Mouse (Mus musculus) intestine, embryonic 14.5 days (tissue): ENCODE results near the gene Ipmk. TPM values are rescaled to one million over a fixed set of nuclear protein-coding genes. Genes with fewer than 3 reads are reported as not detected.

Experiments used
- ATAC-seq: fragments of 200-750 bp; cut with Nextera tagmentation; replicated peaks from 2 replicates; pipeline ENCODE4 v1.8.0; 2017; ENCODE audit warnings: low read depth, moderate number of reproducible peaks, moderate TSS enrichment, moderate library complexity; ENCODE audit not compliant: low FRiP score, low TSS enrichment
- DNase-seq: peaks from one replicate; pipeline ENCODE4 v3.0.0-alpha.2; 2018; ENCODE audit warnings: low spot score
- H3K27ac ChIP-seq: fragments of 300-500 bp; sonication (generic); 2 replicates; pipeline ENCODE4 v1.5.1; 2014; ENCODE audit warnings: low read depth, mild to moderate bottlenecking, control low read depth
- H3K27me3 ChIP-seq: fragments of 300-500 bp; sonication (generic); replicated peaks from 2 replicates; pipeline ENCODE4 v1.6.1; 2014; ENCODE audit warnings: low read length, control low read depth; ENCODE audit not compliant: control insufficient read depth, insufficient read depth
- H3K36me3 ChIP-seq: fragments of 300-500 bp; sonication (generic); 2 replicates; pipeline ENCODE4 v1.6.1; 2014; ENCODE audit warnings: low read length, control low read depth; ENCODE audit not compliant: control insufficient read depth, insufficient read depth
- H3K4me1 ChIP-seq: fragments of 300-500 bp; sonication (generic); replicated peaks from 2 replicates; pipeline ENCODE4 v1.6.1; 2014; ENCODE audit warnings: low read length, control low read depth, mixed read lengths; ENCODE audit not compliant: control insufficient read depth, insufficient read depth
- H3K4me2 ChIP-seq: fragments of 300-500 bp; sonication (generic); 2 replicates; pipeline ENCODE4 v1.6.1; 2014; ENCODE audit warnings: low read length
- H3K4me3 ChIP-seq: fragments of 300-500 bp; sonication (generic); 2 replicates; pipeline ENCODE4 v1.5.1; 2014; ENCODE audit warnings: low read depth, low read length, control low read depth, mixed read lengths
- H3K9ac ChIP-seq: fragments of 300-500 bp; sonication (generic); 2 replicates; pipeline ENCODE4 v1.6.1; 2014; ENCODE audit warnings: mild to moderate bottlenecking, low read length
- H3K9me3 ChIP-seq: fragments of 300-500 bp; sonication (generic); 2 replicates; pipeline ENCODE4 v1.6.1; 2016; ENCODE audit warnings: low read length, control low read depth; ENCODE audit not compliant: control insufficient read depth
- WGBS: fragments of 180-500 bp; shearing (Covaris S2); extraction: QIAGEN DNeasy Blood & Tissue Kit; methylation state at CpG from one replicate; pipeline ENCODE4 v1.1.7; 2014; 5-methylcytosine and 5-hydroxymethylcytosine counted together
- polyA plus RNA-seq: library from polyadenylated mRNA; unstranded; fragments of >200 nt; fragmentation: Nextera tagmentation; extraction: Ambion mirVana; gene quantifications from 2 replicates; pipeline ENCODE4 v1.2.1, GENCODE M21; 2014

The Ipmk gene
- polyA plus RNA-seq, 1 experiment from 2014 or later: 21.5 TPM

DNA sequence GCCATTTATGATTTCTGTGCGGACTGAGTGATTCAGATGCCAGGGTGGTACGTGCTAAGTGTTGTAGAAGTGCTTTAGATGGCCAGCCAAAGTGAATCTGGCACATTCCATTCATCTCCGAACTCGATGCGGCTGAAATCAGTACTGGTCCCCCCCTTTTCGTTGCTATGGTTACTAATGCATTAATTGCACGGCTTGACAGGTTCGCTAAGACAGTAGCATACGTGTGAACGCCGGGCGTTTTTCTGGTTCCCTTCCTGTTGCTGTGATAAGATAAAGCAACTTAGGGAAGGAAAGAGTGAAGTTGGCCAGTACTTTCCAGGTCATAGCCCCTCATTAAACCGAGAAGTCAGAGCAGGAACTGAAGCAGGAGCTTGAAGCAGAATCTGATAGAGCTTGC is 122.2 kb downstream of the Ipmk start:
- Histone ChIP-seq H3K9me3 (no peaks in the 10 kb centered on the region), H3K4me1 (no peaks in the 10 kb centered on the region), H3K36me3 (no peaks in the 10 kb centered on the region), H3K4me2 (no peak overlapping the region), H3K4me3 (no peak overlapping the region), H3K27ac (no peak overlapping the region), H3K9ac (no peak overlapping the region), H3K27me3 (no peaks in the 10 kb centered on the region)
- no peak for ATAC-seq
- DNase-seq: no peak
- 75% methylated on average over 13 of the region's 13 CpGs for WGBS

DNA sequence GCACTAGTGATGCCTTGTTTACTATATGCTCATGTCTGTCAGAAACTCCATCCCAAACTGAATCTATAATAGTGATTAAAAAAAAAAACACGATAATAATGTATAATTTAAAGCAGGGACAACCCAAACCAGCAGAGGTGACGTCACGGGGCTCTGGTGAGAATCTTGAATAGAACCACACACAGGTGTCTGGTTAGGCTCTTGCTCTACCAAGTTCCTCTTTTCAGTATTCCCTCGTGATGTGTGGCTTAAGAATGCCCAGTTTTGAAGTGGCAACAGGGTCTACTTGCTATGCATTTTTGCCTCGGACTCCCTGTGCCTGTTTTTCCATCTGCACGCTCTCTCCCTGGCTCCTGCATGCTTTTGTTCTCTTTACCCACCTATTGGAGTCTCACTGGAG is 124.5 kb downstream of the Ipmk start:
- Histone ChIP-seq H3K4me2 (no peak overlapping the region), H3K36me3 (no peaks in the 10 kb centered on the region), H3K27me3 (no peaks in the 10 kb centered on the region), H3K9ac (no peak overlapping the region), H3K9me3 (no peaks in the 10 kb centered on the region), H3K27ac (no peak overlapping the region), H3K4me3 (no peak overlapping the region), H3K4me1 (no peaks in the 10 kb centered on the region)
- ATAC-seq (no peak), DNase-seq (no peak)
- WGBS: 82% methylated on average over 6 of the region's 6 CpGs

GRCm38 (mm10) chr10:71473590-71473989 is 126.0 kb downstream of the Ipmk start:
- ATAC-seq: no peak
- H3K9ac ChIP-seq: no peak overlapping the region
- no peaks in the 10 kb centered on the region for H3K27me3 ChIP-seq
- no peak overlapping the region for H3K4me2 ChIP-seq
- WGBS: 86% methylated on average over 13 of the region's 13 CpGs
- no peaks in the 10 kb centered on the region for H3K4me1 ChIP-seq
- no peaks in the 10 kb centered on the region for H3K36me3 ChIP-seq
- no peaks in the 10 kb centered on the region for H3K9me3 ChIP-seq
- H3K4me3 ChIP-seq: no peak overlapping the region
- no peak for DNase-seq
- H3K27ac ChIP-seq: no peak overlapping the region

GRCm38 (mm10) chr10:71476471-71477080 is 129.0 kb downstream of the Ipmk start:
- no peaks in the 10 kb centered on the region for H3K9me3 ChIP-seq
- H3K27ac ChIP-seq: no peak overlapping the region
- H3K27me3 ChIP-seq: no peaks in the 10 kb centered on the region
- DNase-seq (no peak), ATAC-seq (no peak)
- no peak overlapping the region for H3K9ac ChIP-seq
- H3K4me1 ChIP-seq: no peaks in the 10 kb centered on the region
- 82% methylated on average over 8 of the region's 8 CpGs for whole genome bisulfite sequencing
- H3K4me3 ChIP-seq: no peak overlapping the region
- H3K36me3 ChIP-seq: no peaks in the 10 kb centered on the region
- no peak overlapping the region for H3K4me2 ChIP-seq

- no peaks in the 10 kb centered on the region for H3K4me1 ChIP-seq
- H3K4me3 ChIP-seq: no peak overlapping the region
- H3K9me3 ChIP-seq: no peaks in the 10 kb centered on the region
- H3K4me2 ChIP-seq: no peak overlapping the region
- H3K27me3 ChIP-seq: no peaks in the 10 kb centered on the region
- ATAC-seq (no peak), DNase-seq (no peak)
- no peak overlapping the region for H3K9ac ChIP-seq
- no peaks in the 10 kb centered on the region for H3K36me3 ChIP-seq
- no peak overlapping the region for H3K27ac ChIP-seq
- WGBS: 50% methylated on average over 4 of the region's 4 CpGs
Measured at GRCm38 (mm10) chr10:71477147-71477546, 129.6 kb downstream of the Ipmk start.

GRCm38 (mm10) chr10:71479700-71480325 is 132.2 kb downstream of the Ipmk start:
- Histone ChIP-seq H3K36me3 (no peaks in the 10 kb centered on the region), H3K9ac (no peak overlapping the region), H3K27me3 (no peaks in the 10 kb centered on the region), H3K9me3 (no peaks in the 10 kb centered on the region), H3K4me3 (no peak overlapping the region), H3K4me2 (no peak overlapping the region), H3K27ac (no peak overlapping the region), H3K4me1 (no peaks in the 10 kb centered on the region)
- 8% methylated on average over 8 of the region's 8 CpGs for WGBS
- DNase-seq (peak; percentile 93), ATAC-seq (peak; percentile 55; the same call in 1 of the 2 replicates)

Other genes with a start within 250 kb of the Ipmk start
- gene Bicc1, start 188.1 kb upstream of the Ipmk start, polyA plus RNA-seq: 21.7 and 24.2 TPM in 2 replicates
- 74.2 and 85.2 TPM in 2 replicates for gene Tfam, start 109.5 kb upstream of the Ipmk start, polyA plus RNA-seq
- 75.8 and 87.0 TPM in 2 replicates for gene Ube2d1, start 62.5 kb upstream of the Ipmk start, polyA plus RNA-seq
- gene Cisd1, start 2.8 kb upstream of the Ipmk start, polyA plus RNA-seq: 103 and 108 TPM in 2 replicates